Mouse (Mus musculus) skeletal muscle tissue, adult 2 months (tissue): ENCODE results near the gene 6030445D17Rik.

Experiments used
- DNase-seq: peaks from one replicate; pipeline ENCODE4 v3.0.0-alpha.2; 2012; ENCODE audit warnings: low read depth, low spot score

The 6030445D17Rik gene

DNA sequence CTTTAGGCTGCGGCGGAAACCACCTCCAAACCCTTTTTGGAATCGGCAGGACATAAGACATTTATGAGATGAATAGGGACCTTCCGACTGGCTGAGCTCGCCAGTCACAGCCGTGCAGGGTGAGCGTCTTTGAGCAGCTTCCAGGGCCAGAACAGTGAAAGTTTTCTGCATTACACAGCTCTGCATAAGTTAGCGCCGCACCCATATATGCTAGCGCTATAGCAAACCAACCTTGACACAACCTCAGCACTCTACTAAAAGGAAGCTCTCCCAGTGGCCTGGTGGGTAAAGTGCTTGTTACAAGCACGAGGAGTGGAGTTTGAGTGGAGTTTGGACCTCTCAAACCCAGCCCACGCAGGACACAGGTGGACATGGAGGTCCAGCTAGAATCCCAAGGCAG is 2.8 kb upstream of the 6030445D17Rik start:
- DNase-seq: no peak

DNA sequence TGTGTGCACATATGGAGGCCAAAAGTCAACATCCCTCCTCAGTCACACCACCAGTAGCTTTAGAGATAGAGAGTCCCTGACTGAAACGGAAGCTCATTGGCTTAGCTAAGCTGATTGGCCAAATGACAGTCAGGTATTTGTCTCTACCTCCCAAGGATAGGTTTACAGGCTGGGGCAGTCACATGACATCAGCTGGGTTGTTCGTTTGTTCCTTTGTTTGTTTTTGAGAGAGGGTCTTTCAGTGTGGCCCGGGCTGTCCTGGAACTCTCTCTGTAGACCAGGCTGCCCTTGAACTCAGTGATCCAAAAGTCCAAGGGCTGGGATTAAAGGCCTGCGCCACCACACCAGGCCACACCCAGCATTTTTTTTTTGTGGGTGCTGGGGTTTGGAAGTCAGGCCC is 844 bp upstream of the 6030445D17Rik start:
- DNase-seq: no peak

- no peak for DNase-seq
Measured at GRCm38 (mm10) chr4:136461761-136462085, 327 bp upstream of the 6030445D17Rik start.

- DNase-seq: no peak
Measured at GRCm38 (mm10) chr4:136462839-136463178, 759 bp downstream of the 6030445D17Rik start.

GRCm38 (mm10) chr4:136463436-136463835 is 1.4 kb downstream of the 6030445D17Rik start:
- no peak for DNase-seq

DNA sequence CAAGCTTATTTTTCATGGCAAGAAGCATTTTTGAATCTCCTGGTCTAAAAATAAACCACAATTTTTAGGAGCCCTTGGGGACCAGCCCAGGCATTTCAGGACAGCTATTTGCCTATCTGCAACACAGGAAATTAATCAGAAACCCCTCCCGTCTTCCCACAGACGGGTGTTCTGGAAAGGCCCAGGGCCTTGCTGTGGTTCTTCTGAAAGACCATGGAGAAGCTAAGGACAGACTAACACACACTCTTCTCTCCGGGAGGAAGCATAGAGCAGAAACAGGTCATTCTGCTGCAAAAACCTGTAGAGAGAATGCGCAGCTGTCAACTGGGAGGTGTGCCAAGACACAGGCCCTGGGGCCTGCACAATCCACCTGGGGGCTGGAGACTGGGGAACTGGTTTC is 4.2 kb downstream of the 6030445D17Rik start:
- DNase-seq: no peak

GRCm38 (mm10) chr4:136468553-136469327 is 6.7 kb downstream of the 6030445D17Rik start:
- DNase-seq: no peak

DNA sequence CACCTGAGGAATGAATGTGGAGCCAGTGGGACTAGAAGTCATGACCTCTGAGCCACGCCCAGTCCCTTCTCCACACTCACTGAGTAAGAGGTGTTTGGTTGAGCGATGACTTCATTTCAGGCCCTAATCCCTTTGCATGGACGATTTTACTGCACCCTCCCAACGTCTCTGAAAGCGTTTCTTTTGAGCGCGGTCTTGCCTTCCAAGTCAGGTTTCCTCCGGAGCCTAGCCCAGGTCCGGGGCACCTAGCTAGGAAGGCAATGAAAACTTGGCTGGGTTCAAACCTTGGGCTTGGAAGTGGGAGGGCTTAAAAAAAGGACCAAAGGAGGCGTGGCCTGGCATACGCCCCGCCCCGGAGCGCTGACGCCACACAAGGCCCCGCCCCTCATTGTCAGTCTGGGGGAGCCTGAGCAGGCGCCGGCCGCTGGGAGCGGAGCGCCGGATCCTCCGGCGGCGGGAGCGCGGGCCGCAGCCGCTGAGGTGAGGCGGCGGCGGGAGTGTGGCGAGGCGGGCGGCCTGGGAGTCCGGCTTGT is 7.4 kb downstream of the 6030445D17Rik start, which contains the start of gene Luzp1:
TSS of gene Luzp1 (plus strand) at position 391 of the 533 bp plus-strand sequence.
- DNase-seq: peak; percentile 88

GRCm38 (mm10) chr4:136469941-136470346 is 7.9 kb downstream of the 6030445D17Rik start:
- no peak for DNase-seq

DNA sequence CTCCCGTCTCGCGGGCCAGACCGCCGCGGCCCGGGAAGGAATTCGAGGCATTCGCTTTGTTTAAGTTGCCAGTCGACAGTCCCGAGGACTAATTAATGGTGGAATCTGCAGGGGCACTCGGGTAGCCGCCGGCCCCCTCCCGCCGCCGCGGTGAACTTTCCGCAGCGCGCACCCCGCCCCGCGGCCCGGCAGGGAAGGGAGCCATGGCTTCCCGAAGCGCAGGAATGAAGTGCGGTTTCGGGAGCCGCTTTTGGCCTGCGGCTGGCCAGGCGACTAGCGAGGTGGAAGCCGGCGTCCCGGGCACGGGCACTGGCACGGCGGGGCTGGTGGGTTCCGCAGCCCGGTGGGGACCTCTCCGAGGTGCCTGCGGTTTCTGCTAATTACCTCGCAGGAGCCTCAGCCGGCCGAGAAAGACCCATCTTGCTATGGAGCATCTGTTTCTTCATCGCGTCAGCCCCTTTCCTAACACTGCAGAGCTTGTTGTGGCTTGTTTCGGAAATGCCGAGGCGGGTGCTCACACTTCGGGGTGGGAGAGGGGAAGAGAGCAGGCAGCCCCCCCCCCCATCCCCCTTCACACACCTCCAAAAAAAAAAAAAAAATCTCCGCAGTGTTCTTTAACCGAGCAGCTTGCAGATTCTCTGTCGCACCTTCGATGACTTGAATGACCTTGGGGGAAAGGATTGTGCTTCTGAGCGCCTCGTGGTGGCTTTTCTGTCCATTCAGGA is 8.5 kb downstream of the 6030445D17Rik start:
- no peak for DNase-seq

- DNase-seq: no peak
Measured at GRCm38 (mm10) chr4:136476692-136477091, 14.6 kb downstream of the 6030445D17Rik start.

DNA sequence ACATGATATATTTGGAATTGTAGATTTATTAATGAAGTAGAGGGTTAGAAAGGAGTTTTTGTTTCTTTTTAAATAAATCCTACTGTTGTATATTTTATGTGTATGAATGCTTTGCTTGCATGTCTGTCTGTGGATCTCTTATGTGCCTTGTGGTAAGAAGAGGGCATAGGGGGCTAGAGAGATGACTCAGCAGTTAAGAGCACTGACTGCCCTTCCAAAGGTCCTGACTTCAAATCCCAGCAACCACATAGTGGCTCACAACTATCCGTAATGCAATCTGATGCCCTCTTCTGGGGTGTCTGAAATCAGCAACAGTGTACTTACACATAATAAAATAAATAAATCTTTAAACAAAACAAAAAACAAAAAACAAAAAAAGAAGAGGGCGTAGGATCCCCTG is 24.5 kb downstream of the 6030445D17Rik start:
- no peak for DNase-seq

- DNase-seq: no peak
Measured at GRCm38 (mm10) chr4:136495993-136496392, 33.9 kb downstream of the 6030445D17Rik start.

- no peak for DNase-seq
Measured at GRCm38 (mm10) chr4:136505426-136506215, 43.6 kb downstream of the 6030445D17Rik start.

- no peak for DNase-seq
Measured at GRCm38 (mm10) chr4:136509857-136510256, 47.8 kb downstream of the 6030445D17Rik start.

- DNase-seq: no peak
Measured at GRCm38 (mm10) chr4:136511708-136512107, 49.7 kb downstream of the 6030445D17Rik start.

DNA sequence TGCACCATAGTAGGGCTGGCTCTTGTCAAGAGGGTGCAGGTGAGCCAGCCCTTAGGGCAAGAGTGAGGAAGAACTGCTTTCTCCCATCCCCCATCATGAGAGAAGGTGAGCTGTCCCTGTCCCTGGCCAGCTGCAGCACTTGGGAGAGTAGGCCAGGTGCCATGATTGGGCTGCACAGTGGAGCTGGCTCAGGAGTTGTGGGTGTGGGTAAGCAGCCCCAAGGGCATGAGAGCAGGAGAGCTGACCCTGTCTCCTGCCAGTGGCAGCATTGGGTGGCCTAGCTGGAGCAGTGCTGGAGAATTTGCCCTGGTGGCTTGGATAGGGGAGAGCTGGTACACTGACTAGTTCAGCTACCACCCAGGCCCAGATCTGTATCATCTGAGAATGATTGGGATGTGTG is 50.9 kb downstream of the 6030445D17Rik start:
- no peak for DNase-seq
